Mouse (Mus musculus): ENCODE results near the gene Tspan12.

GRCm38 (mm10) chr6:21831871-21832270 lies 20.4 kb downstream of the Tspan12 start:
- no peak for TF ChIP-seq POLR2A (IDR thresholded peaks at IDR 0.05; ENCODE audit: extremely low read depth, insufficient read depth, low read length)
- no peak for TF ChIP-seq CTCF (IDR thresholded peaks at IDR 0.05; ENCODE audit: low read depth, low read length)
